Mouse (Mus musculus) forebrain, embryonic 13.5 days (tissue): Measurements from ENCODE around the gene Olfr796. TPM values are rescaled to one million over a fixed set of nuclear protein-coding genes. Genes with fewer than 3 reads are reported as not detected.

Experiments
- ATAC-seq: fragments of 200-750 bp; cut with Nextera tagmentation; 2 replicates; pipeline ENCODE4 v1.8.0; 2017
- H3K27ac ChIP-seq: fragments of 300-500 bp; sonication (generic); 2 replicates; pipeline ENCODE4 v1.5.1; 2015; ENCODE audit warnings: inconsistent platforms, mild to moderate bottlenecking, moderate library complexity
- H3K27me3 ChIP-seq: fragments of 300-500 bp; sonication (generic); 2 replicates; pipeline ENCODE4 v1.6.1; 2015; ENCODE audit warnings: mild to moderate bottlenecking, inconsistent platforms
- H3K36me3 ChIP-seq: fragments of 300-500 bp; sonication (generic); 2 replicates; pipeline ENCODE4 v1.6.1; 2015; ENCODE audit warnings: mild to moderate bottlenecking, inconsistent platforms; ENCODE audit not compliant: poor library complexity, severe bottlenecking
- H3K4me1 ChIP-seq: fragments of 300-500 bp; sonication (generic); 2 replicates; pipeline ENCODE4 v1.6.1; 2015; ENCODE audit warnings: inconsistent platforms
- H3K4me2 ChIP-seq: fragments of 300-500 bp; sonication (generic); 2 replicates; pipeline ENCODE4 v1.6.1; 2015; ENCODE audit warnings: inconsistent platforms, mild to moderate bottlenecking, moderate library complexity
- H3K4me3 ChIP-seq: fragments of 300-500 bp; sonication (generic); 2 replicates; pipeline ENCODE4 v1.5.1; 2015; ENCODE audit warnings: mild to moderate bottlenecking, inconsistent platforms
- H3K9ac ChIP-seq: fragments of 300-500 bp; sonication (generic); 2 replicates; pipeline ENCODE4 v1.6.1; 2015; ENCODE audit warnings: mild to moderate bottlenecking, inconsistent platforms
- H3K9me3 ChIP-seq: fragments of 300-500 bp; sonication (generic); replicated peaks from 2 replicates; pipeline ENCODE4 v1.6.1; 2016; ENCODE audit warnings: inconsistent platforms
- WGBS: fragments of 180-500 bp; shearing (Covaris S2); methylation state at CpG from one replicate; pipeline ENCODE4 v1.1.7; 2015; 5-methylcytosine and 5-hydroxymethylcytosine counted together
- microRNA-seq: library from miRNA; unstranded; fragments of <30 nt; microRNA quantifications from one replicate; pipeline ENCODE4, GENCODE M21; 2016
- polyA plus RNA-seq: library from polyadenylated mRNA; unstranded; fragments of >200 nt; fragmentation: Nextera tagmentation; extraction: Ambion mirVana; gene quantifications from 2 replicates; pipeline ENCODE4 v1.2.1, GENCODE M21; 2015

Gene Olfr796
- not detected in 2 replicates for polyA plus RNA-seq

DNA sequence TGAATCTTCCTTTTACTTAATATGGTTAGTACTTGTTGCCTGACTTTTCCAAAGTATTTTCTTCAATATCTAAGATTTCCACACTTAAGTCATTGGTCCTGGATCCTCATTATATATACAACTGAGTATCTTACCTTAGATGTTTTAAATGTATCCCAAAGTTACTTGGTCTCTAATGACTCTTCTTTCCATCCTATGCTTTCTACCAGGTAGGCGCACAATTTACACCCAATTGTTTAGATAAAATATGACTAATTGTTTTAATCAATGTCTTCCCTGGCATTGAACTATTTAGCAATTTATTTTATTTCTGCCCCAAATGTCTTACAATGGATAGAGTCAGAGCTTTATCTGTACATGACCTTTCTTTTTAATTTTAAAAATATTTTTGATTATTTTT lies at the start of gene Olfr796:
TSS of gene Olfr796 (minus strand) at position 101 of the 400 bp plus-strand sequence.
- ATAC-seq, result no peak
- Histone ChIP-seq H3K9me3 (no peaks in the 10 kb centered on the region), H3K36me3 (no peaks in the 10 kb centered on the region), H3K27ac (no peak within 1 kb of the TSS), H3K4me1 (no peaks in the 10 kb centered on the region), H3K4me3 (no peak within 1 kb of the TSS), H3K9ac (no peak within 1 kb of the TSS), H3K27me3 (no peaks in the 10 kb centered on the region), H3K4me2 (no peak within 1 kb of the TSS)
- WGBS, result 94% methylated on average over 1 of the region's 1 CpGs

DNA sequence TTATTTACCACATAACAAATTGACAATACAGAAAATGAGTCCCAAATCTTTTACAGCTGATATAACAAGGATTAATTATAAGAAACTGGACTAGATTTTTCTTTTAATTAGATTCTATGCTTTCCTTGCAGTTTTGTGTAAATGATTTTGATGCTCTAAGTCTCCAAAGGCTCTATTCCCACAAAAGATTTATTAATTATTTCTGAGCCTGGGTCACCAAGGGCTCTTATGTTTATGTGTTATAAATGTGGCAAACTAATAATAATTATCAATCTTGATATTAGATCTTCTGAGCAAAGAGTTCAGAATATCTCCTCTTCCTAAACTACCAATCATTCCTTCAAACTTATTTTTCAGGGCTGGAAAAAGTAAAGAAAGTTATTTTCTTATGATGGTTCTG lies 45.0 kb upstream of the Olfr796 start, which contains the start of gene Olfr800:
TSS of gene Olfr800 (plus strand) at position 301 of the 400 bp plus-strand sequence.
- Histone ChIP-seq H3K36me3 (no peaks in the 10 kb centered on the region), H3K27me3 (no peaks in the 10 kb centered on the region), H3K4me3 (no peak within 1 kb of the TSS), H3K27ac (no peak within 1 kb of the TSS), H3K4me2 (no peak within 1 kb of the TSS), H3K9me3 (no peaks in the 10 kb centered on the region), H3K9ac (no peak within 1 kb of the TSS), H3K4me1 (no peaks in the 10 kb centered on the region)
- no peak for ATAC-seq

DNA sequence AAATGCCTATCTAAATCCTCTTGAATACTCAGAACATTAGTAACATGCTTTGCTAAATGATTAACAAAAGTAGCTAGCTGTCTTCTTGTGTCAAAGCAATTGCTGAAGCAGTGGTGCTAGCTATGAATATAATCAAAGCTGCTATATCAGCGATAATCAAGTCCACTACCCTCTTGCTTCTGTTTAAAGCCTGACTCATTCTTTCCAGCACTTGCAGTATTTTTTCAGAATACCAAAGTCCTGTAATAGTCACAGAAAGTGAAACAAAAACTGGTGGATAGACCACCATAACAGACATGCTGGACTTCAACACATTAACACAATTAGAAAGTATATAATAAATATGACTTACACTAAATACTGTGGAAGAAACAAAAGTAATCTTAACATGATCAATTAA lies 39.4 kb upstream of the Olfr796 start:
- Histone ChIP-seq H3K36me3 (no peaks in the 10 kb centered on the region), H3K4me3 (no peak overlapping the region), H3K4me2 (no peak overlapping the region), H3K27me3 (no peaks in the 10 kb centered on the region), H3K9me3 (no peaks in the 10 kb centered on the region), H3K9ac (no peak overlapping the region), H3K4me1 (no peaks in the 10 kb centered on the region), H3K27ac (no peak overlapping the region)
- 89% methylated on average over 1 of the region's 1 CpGs for WGBS
- no peak for ATAC-seq

GRCm38 (mm10) chr10:129637184-129637583 lies 24.8 kb upstream of the Olfr796 start, which contains the start of gene Olfr799:
Gene Olfr799 (plus strand): TSS chr10:129637484.
- no peak within 1 kb of the TSS for H3K27ac ChIP-seq
- H3K4me1 ChIP-seq, result no peaks in the 10 kb centered on the region
- no peak for ATAC-seq
- WGBS, result 43% methylated on average over 1 of the region's 1 CpGs
- no peak within 1 kb of the TSS for H3K4me3 ChIP-seq
- no peak within 1 kb of the TSS for H3K4me2 ChIP-seq
- no peak within 1 kb of the TSS for H3K9ac ChIP-seq
- no peaks in the 10 kb centered on the region for H3K27me3 ChIP-seq
- no peaks in the 10 kb centered on the region for H3K9me3 ChIP-seq
- H3K36me3 ChIP-seq, result no peaks in the 10 kb centered on the region

DNA sequence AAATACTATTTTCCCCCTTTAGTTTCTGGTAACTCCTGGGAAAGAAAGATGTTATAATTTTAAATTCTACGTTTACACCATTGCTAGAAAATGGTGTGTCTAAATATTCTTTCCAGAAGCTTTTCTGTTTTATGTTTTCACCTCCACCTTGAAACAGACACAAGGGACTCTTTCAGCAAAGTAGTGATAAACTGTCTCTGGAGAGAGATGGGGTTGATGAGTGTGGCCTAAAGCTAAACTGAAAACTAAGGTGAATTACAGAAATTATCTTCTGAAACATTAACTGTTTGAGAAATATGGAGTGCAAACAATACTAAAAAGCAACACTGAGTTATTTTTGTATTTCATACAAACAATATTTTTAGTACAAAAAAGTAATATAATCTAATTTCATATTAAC lies 15.5 kb upstream of the Olfr796 start, which contains the start of gene Olfr798:
TSS of gene Olfr798 (minus strand) at position 101 of the 400 bp plus-strand sequence.
- ATAC-seq, result no peak
- Histone ChIP-seq H3K4me1 (no peaks in the 10 kb centered on the region), H3K4me3 (no peak within 1 kb of the TSS), H3K4me2 (no peak within 1 kb of the TSS), H3K9me3 (no peaks in the 10 kb centered on the region), H3K9ac (no peak within 1 kb of the TSS), H3K27me3 (no peaks in the 10 kb centered on the region), H3K36me3 (no peaks in the 10 kb centered on the region), H3K27ac (no peak within 1 kb of the TSS)
- WGBS, result 86% methylated on average over 1 of the region's 1 CpGs

GRCm38 (mm10) chr10:129623251-129623650 lies 10.9 kb upstream of the Olfr796 start:
- Histone ChIP-seq H3K27me3 (no peaks in the 10 kb centered on the region), H3K27ac (no peak overlapping the region), H3K9ac (no peak overlapping the region), H3K4me1 (no peaks in the 10 kb centered on the region), H3K9me3 (no peaks in the 10 kb centered on the region), H3K4me3 (no peak overlapping the region), H3K4me2 (no peak overlapping the region), H3K36me3 (no peaks in the 10 kb centered on the region)
- ATAC-seq, result no peak

DNA sequence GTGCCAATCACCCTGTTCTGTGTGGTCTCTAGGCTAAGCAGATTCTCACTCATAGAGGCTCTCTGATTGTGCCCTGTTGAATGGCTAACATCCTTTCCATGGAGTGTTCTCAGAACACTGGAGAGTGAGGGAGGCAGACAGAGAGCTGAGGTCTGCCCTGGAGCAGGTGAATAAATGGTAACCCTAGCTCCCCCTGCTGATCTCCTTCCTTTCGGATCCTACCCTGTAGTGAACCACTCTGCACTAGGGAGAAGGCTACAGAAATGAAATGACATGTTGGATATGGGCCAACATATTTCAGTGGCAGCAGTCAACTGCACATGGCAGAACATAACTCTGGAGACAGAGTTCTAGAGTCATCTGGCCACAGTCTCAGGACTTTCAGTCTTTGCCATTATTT lies 9.4 kb upstream of the Olfr796 start:
- H3K27me3 ChIP-seq, result no peaks in the 10 kb centered on the region
- no peak overlapping the region for H3K9ac ChIP-seq
- H3K9me3 ChIP-seq, result no peaks in the 10 kb centered on the region
- 0 out of 2 replicates have a peak, but pooled peaks have one; percentile 21 for ATAC-seq
- WGBS, result 31% methylated on average over 1 of the region's 1 CpGs
- no peaks in the 10 kb centered on the region for H3K36me3 ChIP-seq
- no peaks in the 10 kb centered on the region for H3K4me1 ChIP-seq
- H3K4me3 ChIP-seq, result no peak overlapping the region
- no peak overlapping the region for H3K4me2 ChIP-seq
- no peak overlapping the region for H3K27ac ChIP-seq

DNA sequence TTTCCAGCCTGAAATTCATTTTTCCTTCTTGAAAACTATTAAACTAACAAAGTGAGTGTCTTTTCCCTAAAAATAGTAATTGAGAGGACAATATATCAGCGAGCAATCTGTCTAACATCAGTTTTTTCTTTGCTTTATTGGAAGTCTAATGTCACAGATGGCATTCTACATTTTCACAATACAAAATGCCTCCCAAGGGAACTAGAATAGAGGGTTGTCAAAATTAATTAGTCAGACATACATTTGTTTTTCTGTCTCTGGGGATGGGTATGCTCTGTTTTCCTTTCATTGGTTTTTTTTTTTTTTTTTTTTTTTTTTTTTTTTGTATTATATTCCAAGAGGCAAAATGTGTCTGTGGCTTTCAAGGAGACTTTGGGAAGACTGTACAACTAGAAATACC lies 35.3 kb downstream of the Olfr796 start:
- Histone ChIP-seq H3K4me3 (no peak overlapping the region), H3K9ac (no peak overlapping the region), H3K4me2 (no peak overlapping the region), H3K9me3 (no peaks in the 10 kb centered on the region), H3K27ac (no peak overlapping the region), H3K4me1 (no peaks in the 10 kb centered on the region), H3K36me3 (no peaks in the 10 kb centered on the region), H3K27me3 (no peaks in the 10 kb centered on the region)
- no peak for ATAC-seq
- WGBS, result 57% methylated on average over 1 of the region's 1 CpGs

GRCm38 (mm10) chr10:129567355-129567754 lies 45.0 kb downstream of the Olfr796 start, which contains the start of gene Olfr794:
Gene Olfr794 (plus strand): TSS chr10:129567655.
- H3K27me3 ChIP-seq, result no peaks in the 10 kb centered on the region
- H3K4me1 ChIP-seq, result no peaks in the 10 kb centered on the region
- no peaks in the 10 kb centered on the region for H3K9me3 ChIP-seq
- H3K9ac ChIP-seq, result no peak within 1 kb of the TSS
- no peaks in the 10 kb centered on the region for H3K36me3 ChIP-seq
- H3K4me3 ChIP-seq, result no peak within 1 kb of the TSS
- H3K4me2 ChIP-seq, result no peak within 1 kb of the TSS
- 84% methylated on average over 2 of the region's 2 CpGs for WGBS
- no peak within 1 kb of the TSS for H3K27ac ChIP-seq
- no peak for ATAC-seq

Small RNA genes lying within 50 kb of the gene (microRNA-seq; reads per million reads assigned to microRNA genes)
- gene Gm23252, result not detected

Other genes starting within 250 kb of the Olfr796 start
- gene Olfr784, start 228.5 kb downstream of the Olfr796 start, polyA plus RNA-seq, result 0.05 and 0.08 TPM in 2 replicates
- not detected in 2 replicates for gene Olfr785, start 207.1 kb downstream of the Olfr796 start, polyA plus RNA-seq
- not detected in 2 replicates for gene Olfr786, start 185.3 kb downstream of the Olfr796 start, polyA plus RNA-seq
- gene Olfr787, start 150.7 kb downstream of the Olfr796 start, polyA plus RNA-seq, result not detected in 2 replicates
- not detected in 2 replicates for gene Olfr788, start 141.6 kb downstream of the Olfr796 start, polyA plus RNA-seq
- not detected in 2 replicates for gene Olfr789, start 127.8 kb downstream of the Olfr796 start, polyA plus RNA-seq
- gene Olfr790, start 114.1 kb downstream of the Olfr796 start, polyA plus RNA-seq, result not detected in 2 replicates
- not detected in 2 replicates for gene Olfr791, start 90.8 kb downstream of the Olfr796 start, polyA plus RNA-seq
- not detected in 2 replicates for gene Olfr792, start 73.4 kb downstream of the Olfr796 start, polyA plus RNA-seq
- not detected in 2 replicates for gene Olfr794, start 44.9 kb downstream of the Olfr796 start, polyA plus RNA-seq
- not detected in 2 replicates for gene Olfr798, start 15.4 kb upstream of the Olfr796 start, polyA plus RNA-seq
- gene Olfr799, start 24.9 kb upstream of the Olfr796 start, polyA plus RNA-seq, result not detected in 2 replicates
- gene Olfr800, start 45.1 kb upstream of the Olfr796 start, polyA plus RNA-seq, result not detected in 2 replicates
- gene Olfr801, start 61.3 kb upstream of the Olfr796 start, polyA plus RNA-seq, result not detected in 2 replicates
- gene Olfr802, start 75.6 kb upstream of the Olfr796 start, polyA plus RNA-seq, result not detected in 2 replicates
- not detected in 2 replicates for gene Olfr803, start 81.7 kb upstream of the Olfr796 start, polyA plus RNA-seq
- gene Olfr804, start 90.6 kb upstream of the Olfr796 start, polyA plus RNA-seq, result not detected in 2 replicates
- gene Olfr805, start 116.8 kb upstream of the Olfr796 start, polyA plus RNA-seq, result not detected in 2 replicates
- gene Olfr806, start 129.4 kb upstream of the Olfr796 start, polyA plus RNA-seq, result not detected in 2 replicates
- gene Olfr807, start 145.2 kb upstream of the Olfr796 start, polyA plus RNA-seq, result not detected in 2 replicates
- gene Olfr808, start 152.9 kb upstream of the Olfr796 start, polyA plus RNA-seq, result not detected in 2 replicates
- not detected in 2 replicates for gene Olfr809, start 162.1 kb upstream of the Olfr796 start, polyA plus RNA-seq
- not detected in 2 replicates for gene Olfr810, start 182.3 kb upstream of the Olfr796 start, polyA plus RNA-seq
- not detected in 2 replicates for gene Olfr811, start 191.8 kb upstream of the Olfr796 start, polyA plus RNA-seq
- not detected in 2 replicates for gene Olfr812, start 233.5 kb upstream of the Olfr796 start, polyA plus RNA-seq
- not detected in 2 replicates for gene Olfr813, start 242.8 kb upstream of the Olfr796 start, polyA plus RNA-seq